Mouse (Mus musculus) kidney, embryonic 14.5 days (tissue): ENCODE data around the gene Tmem59. TPM values are rescaled to one million over a fixed set of nuclear protein-coding genes. Genes with fewer than 3 reads are reported as not detected.

Source experiments
- ATAC-seq: fragments of 200-750 bp; cut with Nextera tagmentation; 2 replicates; pipeline ENCODE4 v1.8.0; 2017; ENCODE audit warnings: moderate number of reproducible peaks, mild to moderate bottlenecking, moderate TSS enrichment, moderate library complexity; ENCODE audit not compliant: low FRiP score, low TSS enrichment
- H3K27ac ChIP-seq: fragments of 300-500 bp; sonication (generic); 2 replicates; pipeline ENCODE4 v1.5.1; 2014; ENCODE audit warnings: low read depth, mild to moderate bottlenecking, low read length, moderate library complexity, mixed read lengths
- H3K27me3 ChIP-seq: fragments of 300-500 bp; sonication (generic); 2 replicates; pipeline ENCODE4 v1.6.1; 2014; ENCODE audit warnings: mild to moderate bottlenecking, low read length; ENCODE audit not compliant: control insufficient read depth, insufficient read depth
- H3K36me3 ChIP-seq: fragments of 300-500 bp; sonication (generic); 2 replicates; pipeline ENCODE4 v1.6.1; 2014; ENCODE audit warnings: low read length, mixed read lengths; ENCODE audit not compliant: control insufficient read depth, insufficient read depth
- H3K4me1 ChIP-seq: fragments of 300-500 bp; sonication (generic); 2 replicates; pipeline ENCODE4 v1.6.1; 2014; ENCODE audit warnings: low read length, mixed read lengths; ENCODE audit not compliant: control insufficient read depth, insufficient read depth
- H3K4me2 ChIP-seq: fragments of 300-500 bp; sonication (generic); replicated peaks from 2 replicates; pipeline ENCODE4 v1.6.1; 2014; ENCODE audit warnings: low read depth, mild to moderate bottlenecking, low read length
- H3K4me3 ChIP-seq: fragments of 300-500 bp; sonication (generic); 2 replicates; pipeline ENCODE4 v1.5.1; 2014; ENCODE audit warnings: mild to moderate bottlenecking, low read length
- H3K9ac ChIP-seq: fragments of 300-500 bp; sonication (generic); 2 replicates; pipeline ENCODE4 v1.6.1; 2014; ENCODE audit warnings: low read depth, mild to moderate bottlenecking, low read length, moderate library complexity
- H3K9me3 ChIP-seq: fragments of 300-500 bp; sonication (generic); 2 replicates; pipeline ENCODE4 v1.6.1; 2016; ENCODE audit warnings: low read length; ENCODE audit not compliant: control insufficient read depth
- WGBS: fragments of 180-500 bp; shearing (Covaris S2); extraction: QIAGEN DNeasy Blood & Tissue Kit; methylation state at CpG from one replicate; pipeline ENCODE4 v1.1.7; 2014; 5-methylcytosine and 5-hydroxymethylcytosine counted together
- polyA plus RNA-seq: library from polyadenylated mRNA; unstranded; fragments of >200 nt; fragmentation: Nextera tagmentation; extraction: Ambion mirVana; gene quantifications from 2 replicates; pipeline ENCODE4 v1.2.1, GENCODE M21; 2014

The Tmem59 gene
- polyA plus RNA-seq = 345 and 420 TPM in 2 replicates

DNA sequence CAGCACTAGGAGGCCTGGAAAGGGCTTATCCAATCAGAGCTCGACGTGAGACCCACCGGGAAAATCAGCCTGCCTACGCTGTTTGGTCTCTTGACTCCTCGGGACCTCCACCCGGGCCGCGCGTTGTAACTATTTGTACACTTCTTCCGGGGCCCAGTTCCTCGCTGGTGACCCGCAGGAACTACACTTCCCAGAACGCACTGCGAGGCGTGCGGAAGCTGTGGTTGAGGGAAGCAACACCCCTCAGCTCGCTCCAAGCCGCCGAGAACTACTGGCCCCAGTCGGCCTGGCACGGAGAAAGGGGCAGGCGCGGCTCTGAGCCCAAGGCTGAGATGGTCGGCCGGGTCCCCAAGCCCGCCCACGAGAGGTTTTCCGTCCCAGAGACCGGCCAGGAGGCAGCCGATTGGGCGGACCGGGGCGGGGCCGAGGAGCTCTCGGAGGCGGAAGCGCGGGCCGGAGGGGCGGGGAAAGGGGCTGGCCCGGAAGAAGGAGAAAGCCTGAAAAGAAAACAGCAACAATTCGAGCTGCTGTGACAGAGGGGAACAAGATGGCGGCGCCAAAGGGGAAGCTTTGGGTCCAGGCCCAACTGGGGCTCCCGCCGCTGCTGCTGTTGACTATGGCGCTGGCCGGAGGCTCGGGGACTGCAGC lies at the start of gene Tmem59:
Gene Tmem59 (plus strand): TSS at position 218 of the 648 bp plus-strand sequence.
- WGBS = under 1% methylated on average over 49 of the region's 49 CpGs
- Histone ChIP-seq H3K27me3 (no peaks in the 10 kb centered on the region), H3K27ac (peak within 1 kb of the TSS; percentile 98), H3K9ac (peak within 1 kb of the TSS; percentile 86), H3K9me3 (no peaks in the 10 kb centered on the region), H3K4me2 (peak within 1 kb of the TSS; percentile 66), H3K4me1 (peaks cover 19% of the 10 kb centered on the region), H3K4me3 (peak within 1 kb of the TSS; percentile 86), H3K36me3 (peaks cover 18% of the 10 kb centered on the region; the same call in 1 of the 2 replicates)
- ATAC-seq = peak; percentile 97

DNA sequence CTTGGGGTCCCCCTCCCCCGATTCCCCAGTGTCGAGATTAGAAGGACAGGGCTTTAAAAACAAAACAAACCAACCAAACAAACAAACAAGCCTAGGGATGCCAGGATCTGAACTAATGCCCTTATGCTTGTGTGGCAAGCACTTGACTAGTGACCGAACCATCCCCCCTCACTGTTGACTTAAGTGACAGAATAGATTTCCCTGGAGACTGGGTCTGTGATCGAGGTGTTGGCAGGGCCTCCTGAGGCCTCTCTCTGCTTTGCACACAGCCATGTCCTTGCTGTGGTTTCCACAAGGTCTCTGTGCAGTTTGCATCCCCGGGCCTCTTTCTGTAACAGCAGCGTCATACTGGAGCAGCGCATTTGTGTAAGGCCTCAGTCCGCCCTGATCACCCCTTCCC lies 48.8 kb upstream of the Tmem59 start:
- Histone ChIP-seq H3K36me3 (no peaks in the 10 kb centered on the region), H3K4me3 (no peak overlapping the region), H3K9ac (no peak overlapping the region), H3K4me2 (no peak overlapping the region), H3K9me3 (no peaks in the 10 kb centered on the region), H3K27me3 (no peaks in the 10 kb centered on the region), H3K4me1 (peaks cover 25% of the 10 kb centered on the region), H3K27ac (no peak overlapping the region)
- 80% methylated on average over 8 of the region's 8 CpGs for WGBS
- no peak for ATAC-seq

DNA sequence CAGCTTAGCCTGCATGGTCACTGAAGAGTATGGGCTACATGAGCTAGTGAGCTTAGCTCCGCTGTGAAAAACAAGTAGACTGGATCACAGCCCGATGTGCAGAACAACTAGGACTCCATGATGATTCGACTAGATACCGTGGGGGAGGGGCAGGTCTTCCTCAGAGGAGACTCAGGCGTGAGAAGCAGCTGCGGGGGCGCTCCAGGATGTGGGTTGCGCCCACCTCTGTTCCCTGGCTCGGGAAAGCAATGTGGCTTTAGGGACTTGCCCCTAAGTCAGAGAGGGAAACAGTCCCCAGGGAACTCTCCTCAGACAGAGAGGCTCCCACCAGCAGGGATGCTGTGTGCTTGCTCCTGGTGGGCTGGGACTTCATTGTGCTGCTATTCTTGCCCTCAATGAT lies 47.7 kb upstream of the Tmem59 start:
- no peaks in the 10 kb centered on the region for H3K27me3 ChIP-seq
- H3K9ac ChIP-seq = no peak overlapping the region
- peaks cover 26% of the 10 kb centered on the region for H3K4me1 ChIP-seq
- ATAC-seq = no peak
- H3K4me3 ChIP-seq = no peak overlapping the region
- H3K4me2 ChIP-seq = no peak overlapping the region
- 15% methylated on average over 9 of the region's 9 CpGs for WGBS
- H3K9me3 ChIP-seq = no peaks in the 10 kb centered on the region
- H3K36me3 ChIP-seq = no peaks in the 10 kb centered on the region
- no peak overlapping the region for H3K27ac ChIP-seq

DNA sequence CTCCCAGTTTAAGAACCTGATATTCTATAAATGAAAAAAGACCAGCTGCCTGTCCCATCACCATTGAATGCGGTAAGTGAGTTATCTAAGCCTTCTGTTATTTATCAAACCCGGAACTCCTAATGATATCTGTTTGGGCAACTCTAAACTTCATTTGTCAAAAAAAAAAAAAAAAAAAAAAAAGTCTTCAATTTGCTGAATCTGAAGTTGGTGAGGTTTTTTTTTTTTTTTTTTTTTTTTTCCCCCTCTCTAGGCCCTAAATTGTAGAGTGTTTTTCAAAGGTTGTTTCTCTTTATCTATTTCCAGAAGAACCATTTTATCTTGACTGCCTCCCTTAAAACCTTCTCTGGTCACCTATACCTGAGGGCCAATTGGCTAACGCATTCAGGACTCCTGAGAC lies 43.3 kb upstream of the Tmem59 start:
- H3K4me1 ChIP-seq = peaks cover 65% of the 10 kb centered on the region
- H3K9me3 ChIP-seq = no peaks in the 10 kb centered on the region
- H3K4me2 ChIP-seq = no peak overlapping the region
- no peak for ATAC-seq
- no peaks in the 10 kb centered on the region for H3K27me3 ChIP-seq
- H3K36me3 ChIP-seq = no peaks in the 10 kb centered on the region; the same call in 1 of the 2 replicates
- no peak overlapping the region for H3K27ac ChIP-seq
- 89% methylated on average over 3 of the region's 3 CpGs for WGBS
- no peak overlapping the region for H3K9ac ChIP-seq
- H3K4me3 ChIP-seq = no peak overlapping the region

DNA sequence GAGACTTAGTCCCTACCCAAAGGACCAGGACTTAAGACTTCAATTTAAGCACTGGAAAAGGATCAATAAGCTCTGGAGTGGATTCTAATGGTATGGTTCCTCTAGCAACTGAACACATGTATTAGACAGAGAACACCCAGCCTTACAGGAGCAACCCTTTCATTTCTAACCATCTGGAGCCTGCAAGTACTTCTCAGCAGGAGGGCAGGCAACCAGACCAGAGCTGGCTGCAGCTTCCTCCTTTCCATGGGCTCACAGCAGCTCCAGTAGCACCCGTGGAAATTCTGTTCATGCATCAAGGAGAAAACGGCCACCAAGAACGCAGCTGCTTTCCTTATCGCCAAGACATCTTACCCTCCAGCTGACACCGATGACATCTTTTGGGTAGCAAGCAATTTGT lies 42.5 kb upstream of the Tmem59 start:
- Histone ChIP-seq H3K9me3 (no peaks in the 10 kb centered on the region), H3K27ac (peak overlapping the region; percentile 12; the same call in 1 of the 2 replicates), H3K9ac (no peak overlapping the region), H3K36me3 (no peaks in the 10 kb centered on the region; the same call in 1 of the 2 replicates), H3K27me3 (no peaks in the 10 kb centered on the region), H3K4me3 (no peak overlapping the region), H3K4me1 (peaks cover 67% of the 10 kb centered on the region), H3K4me2 (no peak overlapping the region)
- WGBS = 60% methylated on average over 5 of the region's 5 CpGs
- ATAC-seq = no peak

DNA sequence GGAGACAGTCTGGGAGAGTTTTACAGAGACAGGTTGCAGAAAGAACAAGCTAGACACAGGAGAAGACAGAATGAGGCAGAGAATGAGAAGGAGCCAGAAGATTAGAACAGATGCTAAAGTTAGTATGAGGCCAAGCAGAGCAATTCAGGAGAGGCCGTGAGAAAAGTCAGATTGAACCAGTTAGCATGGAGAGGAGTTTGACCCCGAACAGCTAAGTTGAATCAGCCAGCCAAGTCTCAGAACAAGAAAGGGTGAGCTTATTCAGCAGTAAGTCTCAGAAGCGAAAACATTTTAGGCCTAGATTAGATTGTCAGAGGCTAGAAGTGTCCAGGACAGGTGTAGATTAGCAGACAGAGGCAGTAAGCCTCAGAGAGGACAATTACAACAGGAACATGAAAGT lies 41.7 kb upstream of the Tmem59 start:
- ATAC-seq = no peak
- Histone ChIP-seq H3K9ac (no peak overlapping the region), H3K27ac (peak overlapping the region; percentile 34; the same call in 1 of the 2 replicates), H3K4me1 (peaks cover 66% of the 10 kb centered on the region), H3K4me3 (no peak overlapping the region), H3K36me3 (no peaks in the 10 kb centered on the region; the same call in 1 of the 2 replicates), H3K27me3 (no peaks in the 10 kb centered on the region), H3K4me2 (no peak overlapping the region), H3K9me3 (no peaks in the 10 kb centered on the region)
- 42% methylated on average over 3 of the region's 3 CpGs for WGBS

DNA sequence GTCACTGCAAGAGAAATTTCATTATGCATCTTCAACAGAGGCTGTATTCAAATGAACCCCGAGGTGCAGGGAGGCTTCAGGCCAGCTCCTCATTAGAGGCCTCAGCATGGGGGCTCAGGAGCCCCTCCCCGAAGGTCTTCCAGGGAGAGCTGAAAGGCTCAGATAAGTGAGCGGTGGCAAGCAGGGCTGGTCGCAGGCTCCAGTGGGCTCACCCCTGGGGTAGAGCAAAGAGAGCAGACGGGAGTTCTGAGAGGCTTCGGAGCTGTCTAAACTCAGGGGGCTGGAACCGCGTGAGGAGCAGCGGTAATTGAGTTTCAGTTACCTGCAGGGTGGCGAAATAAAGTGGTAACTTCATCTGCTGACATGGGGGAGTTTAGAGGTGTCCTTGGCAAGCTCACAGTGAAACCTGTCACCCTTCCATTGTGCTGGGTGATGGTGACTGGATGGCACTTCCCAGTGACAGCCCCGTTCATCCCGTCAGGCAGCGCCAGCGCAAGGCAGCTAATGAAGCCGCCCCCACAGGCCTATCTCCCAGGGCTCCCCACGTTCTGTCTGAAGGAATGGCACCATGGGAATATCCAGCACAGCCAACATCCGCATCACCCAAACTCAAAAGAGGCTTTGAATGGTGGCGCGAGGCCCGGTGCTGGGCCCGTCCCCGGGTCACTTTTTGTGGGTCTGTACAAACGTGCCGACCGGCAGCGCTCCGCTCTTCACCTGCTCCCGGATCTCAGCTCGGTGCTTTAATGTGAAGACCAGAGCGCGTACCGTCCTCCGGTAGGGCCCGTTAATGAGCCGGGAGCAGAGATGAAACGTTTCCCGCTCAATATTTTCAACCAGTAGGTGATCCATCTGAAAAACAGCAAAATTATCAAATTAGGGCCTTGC lies 39.0 kb upstream of the Tmem59 start:
- no peaks in the 10 kb centered on the region for H3K9me3 ChIP-seq
- 49% methylated on average over 37 of the region's 37 CpGs for WGBS
- H3K27me3 ChIP-seq = no peaks in the 10 kb centered on the region
- peaks cover 61% of the 10 kb centered on the region for H3K4me1 ChIP-seq
- no peak overlapping the region; the same call in 1 of the 2 replicates for H3K4me2 ChIP-seq
- 0 out of 2 replicates have a peak overlapping the region, but pooled peaks have one; percentile 24 for H3K27ac ChIP-seq
- no peak overlapping the region for H3K4me3 ChIP-seq
- H3K9ac ChIP-seq = no peak overlapping the region
- no peak for ATAC-seq
- H3K36me3 ChIP-seq = peaks cover 6% of the 10 kb centered on the region; the same call in 1 of the 2 replicates

DNA sequence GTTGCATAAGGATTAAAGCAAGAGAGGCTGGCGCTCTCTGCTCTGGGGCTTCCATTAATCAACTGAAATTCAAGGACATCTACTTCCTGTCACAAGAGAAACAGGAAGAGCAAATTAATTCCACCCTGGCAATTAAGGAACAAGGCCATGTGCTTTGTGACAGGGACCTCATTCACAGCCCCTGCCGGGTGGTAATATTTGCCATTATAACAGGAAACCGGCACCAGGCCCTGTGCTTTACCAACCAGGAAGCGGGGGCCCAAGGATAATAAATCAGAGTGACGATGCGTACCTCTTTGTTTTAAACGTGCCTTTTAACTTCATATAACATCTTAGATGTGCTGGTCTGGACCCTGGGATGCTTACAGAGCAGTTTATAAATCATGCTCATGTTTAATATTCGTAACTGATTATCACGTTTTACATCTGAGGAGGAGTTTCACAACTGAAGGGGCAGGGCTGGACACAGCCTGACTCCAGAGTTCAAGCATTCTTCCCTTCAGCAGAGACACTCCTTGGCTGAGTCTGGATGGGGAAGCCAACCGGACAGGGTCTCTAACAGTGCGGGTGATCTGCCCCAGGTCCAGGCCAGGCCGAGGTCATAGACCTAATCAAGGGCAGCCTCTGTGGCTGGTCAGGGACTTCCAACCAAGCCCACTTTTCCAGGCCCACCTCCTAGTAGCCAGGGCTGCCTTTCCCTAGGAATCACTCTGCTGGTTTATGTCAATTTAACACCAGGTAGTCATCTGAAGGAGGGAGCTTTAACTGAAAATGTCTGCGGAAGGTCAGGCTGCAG lies 38.2 kb upstream of the Tmem59 start:
- no peak overlapping the region for H3K4me3 ChIP-seq
- H3K27ac ChIP-seq = peak overlapping the region; percentile 82
- no peak overlapping the region for H3K4me2 ChIP-seq
- peaks cover 56% of the 10 kb centered on the region for H3K4me1 ChIP-seq
- peak overlapping the region; percentile 29; the same call in 1 of the 2 replicates for H3K9ac ChIP-seq
- no peaks in the 10 kb centered on the region for H3K9me3 ChIP-seq
- peak; percentile 40 for ATAC-seq
- H3K27me3 ChIP-seq = no peaks in the 10 kb centered on the region
- peaks cover 6% of the 10 kb centered on the region; the same call in 1 of the 2 replicates for H3K36me3 ChIP-seq
- 16% methylated on average over 13 of the region's 13 CpGs for WGBS
